Mouse (Mus musculus) brain, embryonic 14.5 days (tissue): Measurements from ENCODE around the gene Ccdc177.

ENCODE experiments used
- CTCF ChIP-seq: fragments of 200-500 bp; IDR thresholded peaks from 2 replicates; pipeline ENCODE4 v1.5.1; 2012; ENCODE audit warnings: inconsistent platforms, mild to moderate bottlenecking, moderate library complexity, borderline replicate concordance; ENCODE audit not compliant: insufficient read depth, insufficient read length; ENCODE audit errors: extremely low read depth
- POLR2A ChIP-seq: fragments of 200-500 bp; IDR thresholded peaks from 2 replicates; pipeline ENCODE4 v1.6.1; 2012; ENCODE audit warnings: mild to moderate bottlenecking, inconsistent platforms, borderline replicate concordance; ENCODE audit not compliant: poor library complexity, insufficient read depth, insufficient read length, severe bottlenecking; ENCODE audit errors: extremely low read depth

- TF ChIP-seq POLR2A (no peak), CTCF (no peak)
These were observed 8.9 kb downstream of the Ccdc177 start for GRCm38 (mm10) chr12:80751556-80751955.
